Mouse (Mus musculus): ENCODE data around the gene Pnpla2.
"Not testable (repeated sequence)": the region's sequence is repeated elsewhere in the genome, so short reads cannot be mapped to it uniquely, and the experiment has no call there.

The Pnpla2 gene

DNA sequence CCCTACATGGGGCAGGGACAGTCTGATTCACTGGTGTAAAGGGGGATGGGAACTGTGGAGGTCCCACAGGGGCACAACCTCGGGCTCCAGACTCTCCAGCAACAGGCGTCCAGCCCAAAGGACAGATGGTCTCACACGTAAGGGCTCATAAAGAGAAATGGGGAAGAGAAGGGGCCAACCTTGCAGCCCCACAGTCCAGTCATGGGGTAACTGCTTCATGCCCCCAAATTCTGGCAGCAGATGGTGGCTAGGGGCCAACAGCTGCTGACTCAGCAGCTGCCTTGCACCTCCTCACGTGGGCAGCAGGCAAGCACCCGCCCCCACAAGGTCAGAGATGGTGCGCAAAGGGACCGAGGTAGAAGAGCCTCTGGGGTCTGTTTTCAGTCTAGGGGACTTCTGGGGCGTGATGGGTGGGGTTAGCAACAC is 22.8 kb upstream of the Pnpla2 start:
- no peak for DNase-seq (ENCODE audit: low spot score)

DNA sequence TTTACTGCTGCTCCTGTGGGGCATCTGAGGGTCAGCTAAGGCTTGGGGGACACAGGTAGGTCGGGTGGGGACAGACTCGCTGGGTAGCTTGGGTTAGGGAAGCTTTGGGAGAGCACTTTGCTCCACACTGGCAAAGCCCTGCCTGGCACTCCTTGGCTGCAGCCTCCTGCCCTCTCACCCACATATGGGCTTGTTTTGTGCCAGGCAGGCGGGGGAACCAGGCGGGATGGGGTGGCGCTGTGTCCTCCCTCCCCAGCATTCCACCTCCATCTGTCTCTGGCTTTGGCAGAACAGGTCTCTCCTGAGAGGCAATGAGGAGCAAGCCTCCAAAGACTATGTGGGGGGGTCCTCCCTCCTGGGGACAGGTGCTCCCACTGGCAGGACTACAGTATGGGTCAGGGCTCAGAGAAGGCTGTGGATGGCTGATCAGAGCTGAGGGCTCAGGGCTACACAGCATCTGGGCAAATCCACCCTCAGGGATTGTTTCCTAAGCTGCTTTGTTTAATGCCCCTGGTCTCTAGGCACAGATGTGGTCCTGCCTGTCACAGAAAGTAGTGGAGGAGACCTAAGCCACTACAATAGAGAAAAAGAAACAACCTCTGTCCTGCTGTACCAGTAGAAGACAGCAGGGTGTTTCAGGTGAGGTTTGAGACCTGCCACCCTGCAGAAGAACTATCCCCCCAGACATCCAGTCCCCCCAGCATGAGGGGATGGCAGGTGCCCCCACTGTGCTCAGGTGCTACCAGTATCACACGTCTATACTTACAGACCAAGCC is 22.1 kb upstream of the Pnpla2 start:
- DNase-seq (ENCODE audit: low spot score) = no peak

- DNase-seq (ENCODE audit: low spot score) = no peak
These were observed 21.2 kb upstream of the Pnpla2 start for GRCm38 (mm10) chr7:141433517-141434400.

- peak; percentile 68 for DNase-seq (ENCODE audit: low spot score)
These were observed 20.5 kb upstream of the Pnpla2 start for GRCm38 (mm10) chr7:141434464-141434863.

- DNase-seq (ENCODE audit: low spot score) = peak; percentile 49
These were observed 19.7 kb upstream of the Pnpla2 start for GRCm38 (mm10) chr7:141435129-141435855.

GRCm38 (mm10) chr7:141435856-141436522 is 19.0 kb upstream of the Pnpla2 start:
- no peak for DNase-seq (ENCODE audit: low spot score)

- no peak for DNase-seq (ENCODE audit: low spot score)
These were observed 18.5 kb upstream of the Pnpla2 start for GRCm38 (mm10) chr7:141436523-141436892.

DNA sequence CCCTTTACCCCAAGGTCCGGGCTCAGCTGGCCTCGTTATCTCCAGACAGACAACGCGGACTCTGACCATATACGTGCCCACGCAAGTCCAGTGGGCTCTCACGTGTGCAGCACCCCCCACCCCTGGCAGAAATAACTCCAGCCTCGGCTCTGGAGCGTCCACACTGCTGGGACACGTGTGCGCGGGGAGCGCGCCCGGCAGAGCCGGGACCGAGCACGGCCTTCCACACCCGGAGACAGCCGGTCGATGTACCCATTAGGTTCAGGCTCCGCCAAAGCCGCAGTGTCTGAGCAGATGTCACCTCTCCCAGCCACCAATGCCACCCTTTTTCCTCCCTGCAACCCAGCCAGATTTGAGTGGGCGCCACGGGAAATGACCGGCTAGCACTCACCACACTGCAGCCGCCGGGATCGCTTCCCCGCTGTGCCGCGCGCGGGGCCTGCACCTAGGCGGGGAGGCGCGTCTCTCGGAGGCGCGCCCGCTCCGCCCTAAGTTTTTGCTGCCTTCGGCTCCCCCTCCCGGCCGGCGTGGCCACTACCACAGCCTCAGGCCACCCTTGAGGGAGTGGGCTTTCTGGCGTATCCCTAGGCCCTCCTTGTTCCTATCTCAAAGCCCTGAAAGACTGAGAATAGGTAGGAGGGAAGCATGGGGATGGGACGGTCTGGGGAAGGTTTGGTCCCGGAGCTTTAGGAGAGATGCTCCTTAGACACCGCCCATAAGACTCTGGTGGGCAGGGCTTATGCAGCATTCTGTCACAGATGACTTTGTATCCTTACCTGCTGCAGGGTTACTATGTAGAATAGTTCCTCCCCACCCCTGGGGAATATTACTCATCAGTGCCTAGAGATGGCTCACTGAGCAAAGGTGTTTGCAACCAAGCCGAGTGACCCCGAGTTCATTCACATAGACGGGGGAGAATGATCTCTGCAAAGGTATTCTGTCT is 17.5 kb upstream of the Pnpla2 start, which contains the start of gene Slc25a22:
Gene Slc25a22 (minus strand): TSS at position 715 of the 943 bp plus-strand sequence.
- peak; percentile 85 for DNase-seq (ENCODE audit: low spot score)

DNA sequence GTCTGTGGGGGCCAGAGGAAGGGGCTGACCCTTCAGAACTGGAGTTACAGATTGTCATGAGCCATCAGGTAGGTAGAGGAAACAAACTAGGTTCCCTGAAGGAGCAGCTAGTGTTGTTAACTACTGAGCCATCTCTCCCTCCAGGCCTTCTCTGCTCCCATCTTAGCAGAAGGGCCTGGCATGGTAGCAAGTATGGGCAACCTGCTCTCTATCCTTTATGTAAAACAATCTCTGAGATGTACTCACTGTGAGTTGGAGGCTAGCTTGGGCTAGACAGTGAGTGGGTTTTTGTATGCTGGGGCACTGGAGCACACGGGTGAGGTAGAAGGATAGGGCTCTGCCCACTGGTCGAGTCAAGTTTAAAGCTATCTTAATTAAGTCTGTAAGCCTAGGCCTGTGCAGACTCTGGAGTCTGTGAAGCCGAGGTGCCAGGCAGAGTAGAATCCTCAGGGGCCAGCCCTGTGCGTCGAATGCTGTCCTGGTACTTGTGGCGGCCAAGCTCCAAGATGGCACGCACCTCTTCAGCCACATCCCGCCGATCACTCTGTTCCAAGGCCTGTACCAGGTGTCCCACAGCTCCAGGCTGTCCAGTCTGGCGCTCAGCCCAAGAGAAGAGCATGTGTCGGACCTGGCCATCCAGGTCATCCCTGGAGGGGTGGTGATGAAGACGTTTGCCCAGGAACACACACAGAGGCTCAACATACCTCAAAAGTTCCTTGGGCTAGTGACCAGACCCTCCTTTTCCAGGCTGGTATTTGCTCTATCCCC is 16.6 kb upstream of the Pnpla2 start:
- DNase-seq (ENCODE audit: low spot score) = no peak

DNA sequence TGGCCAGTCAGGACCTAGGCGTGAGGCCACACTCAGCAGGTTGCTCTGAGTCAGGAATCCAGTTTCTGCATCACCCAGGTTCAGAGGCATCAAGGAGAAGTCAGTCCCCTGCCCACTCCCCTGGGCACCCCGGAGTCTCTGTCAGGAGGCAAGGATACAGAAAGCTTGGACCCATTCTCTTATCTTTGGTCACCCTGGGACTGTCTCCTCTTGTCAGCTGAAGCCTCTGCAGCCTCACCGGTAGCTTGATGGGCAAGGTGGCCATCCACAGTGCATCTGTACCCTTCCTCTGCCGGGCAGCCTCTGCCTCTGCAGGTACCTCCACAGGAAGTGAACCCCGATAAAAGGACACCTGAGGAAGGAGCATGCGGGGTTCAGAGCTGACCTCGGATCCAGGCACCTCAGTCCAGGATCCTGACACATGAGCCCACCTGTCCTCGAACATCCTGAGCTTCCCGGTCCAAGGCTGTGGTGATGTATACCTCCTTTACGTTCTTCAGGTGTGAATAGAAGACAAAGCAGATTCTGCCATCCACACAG is 15.8 kb upstream of the Pnpla2 start:
- DNase-seq (ENCODE audit: low spot score) = no peak

DNA sequence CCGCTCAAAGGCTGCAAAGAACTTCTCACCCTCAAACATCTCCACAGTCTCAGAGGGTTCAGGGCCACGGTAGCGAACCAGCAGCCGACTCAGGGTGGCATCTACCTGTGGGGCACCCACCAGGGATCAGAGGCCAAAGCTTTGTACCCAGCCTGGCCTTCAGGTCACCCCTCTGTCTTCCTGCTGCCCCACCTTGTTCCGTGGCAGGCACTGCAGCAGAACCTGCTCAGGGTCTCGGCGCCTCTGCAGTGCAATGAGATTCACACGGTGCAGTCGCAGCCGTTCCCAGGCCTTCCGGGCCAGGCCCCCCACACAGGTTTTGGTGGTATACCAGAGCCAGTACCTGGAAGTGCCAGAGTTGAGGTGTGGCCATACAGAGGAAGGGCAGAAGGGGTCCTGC is 15.2 kb upstream of the Pnpla2 start:
- DNase-seq (ENCODE audit: low spot score) = no peak

DNA sequence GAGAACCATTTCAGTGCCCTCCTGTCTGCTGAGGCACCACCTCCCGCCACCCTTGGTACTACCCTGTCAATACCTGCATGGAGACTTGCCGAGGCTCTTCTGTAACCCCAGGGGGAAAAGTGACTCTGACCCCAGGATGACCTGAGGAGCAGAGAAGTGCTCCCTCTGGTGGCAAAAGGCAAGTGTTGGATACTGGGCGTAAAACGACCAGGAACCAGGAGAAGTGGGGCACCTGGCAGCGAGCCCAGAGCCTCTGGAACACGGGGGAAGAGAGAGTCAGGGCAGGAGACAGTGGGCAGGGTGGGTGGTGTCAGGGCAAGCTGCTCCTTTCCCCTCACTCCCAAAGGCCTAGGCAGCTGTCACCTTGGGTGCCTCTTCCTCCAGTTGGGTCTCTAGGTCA is 14.4 kb upstream of the Pnpla2 start:
- peak; percentile 73 for DNase-seq (ENCODE audit: low spot score)

GRCm38 (mm10) chr7:141441460-141441859 is 13.5 kb upstream of the Pnpla2 start:
- no peak for DNase-seq (ENCODE audit: low spot score)

DNA sequence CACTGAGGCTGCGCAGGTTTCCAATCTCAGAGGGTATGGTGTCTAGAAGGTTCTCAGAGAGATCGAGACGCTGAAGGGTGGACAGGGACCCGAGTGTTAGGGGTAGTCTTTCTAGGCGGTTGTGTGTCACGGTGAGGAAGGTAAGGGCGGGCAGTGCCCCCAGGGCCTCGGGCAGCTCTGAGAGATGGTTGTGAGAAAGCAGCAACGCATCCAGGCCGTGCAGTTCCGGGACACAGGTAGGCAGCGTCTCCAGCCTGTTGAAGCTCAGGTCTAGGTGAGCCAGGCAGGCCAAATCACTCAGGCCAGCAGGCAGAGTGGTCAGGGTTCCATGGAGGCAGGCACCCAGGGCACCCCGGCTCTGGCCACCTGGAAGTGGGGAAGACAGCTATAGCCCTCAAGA is 12.8 kb upstream of the Pnpla2 start:
- DNase-seq (ENCODE audit: low spot score) = no peak

DNA sequence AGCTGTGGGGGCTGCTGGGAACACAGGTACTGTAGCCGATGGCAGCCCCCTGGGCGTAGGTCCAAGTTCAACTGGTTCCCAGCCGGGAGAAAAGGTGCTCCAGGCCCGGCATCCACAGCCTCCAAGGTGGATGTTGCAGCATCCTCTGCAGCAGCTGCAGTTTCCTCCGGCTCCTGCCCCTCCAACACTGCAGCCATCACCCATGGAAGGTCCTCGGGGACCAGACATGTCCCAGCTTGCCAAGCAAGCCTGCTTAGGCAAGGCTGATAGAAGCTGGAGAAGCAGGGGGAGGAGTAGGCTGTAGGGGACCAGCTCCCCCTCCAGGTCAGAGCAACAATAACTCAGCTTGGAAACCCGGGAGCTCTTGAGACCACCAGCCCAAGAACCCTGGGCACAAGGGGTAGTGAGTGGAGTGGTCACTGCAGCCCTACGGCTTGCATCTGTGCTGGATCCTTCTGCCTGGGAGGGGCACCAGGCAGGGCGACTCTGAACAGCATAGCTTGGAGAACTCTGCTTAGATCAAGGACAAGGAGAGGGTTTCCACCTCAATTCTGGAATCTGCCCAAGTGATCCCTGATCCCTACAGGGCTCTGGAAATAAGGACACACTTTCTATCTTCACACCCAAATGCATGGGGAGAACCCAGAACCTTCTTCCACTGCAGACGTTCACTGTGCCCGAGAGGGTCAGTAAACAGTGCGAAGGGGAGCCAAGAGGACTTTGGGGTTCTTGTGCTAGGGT is 11.7 kb upstream of the Pnpla2 start:
- DNase-seq (ENCODE audit: low spot score) = peak; percentile 73

DNA sequence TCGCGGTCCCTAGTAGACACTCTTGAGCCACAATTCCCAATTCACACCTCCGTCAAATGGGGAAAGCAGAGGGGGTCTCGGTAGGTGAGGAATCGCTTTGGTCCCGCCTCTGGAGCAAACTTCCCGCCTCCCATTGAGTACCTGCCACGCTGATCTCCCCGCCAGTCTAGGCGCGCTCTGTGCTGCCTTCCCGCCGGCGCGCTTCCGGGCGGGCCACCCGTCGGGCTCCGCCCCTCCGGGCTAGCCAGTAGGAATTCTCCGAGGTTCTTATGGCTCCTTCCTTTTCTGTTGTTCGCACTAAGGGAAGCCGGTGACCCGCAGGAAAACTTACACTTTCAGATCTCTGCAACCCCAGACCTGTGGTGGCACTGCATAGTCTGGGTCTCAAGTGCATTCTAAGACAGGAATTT is 11.2 kb upstream of the Pnpla2 start, which contains the start of gene Pidd1:
Gene Pidd1 (minus strand): TSS at position 198 of the 410 bp plus-strand sequence.
- DNase-seq (ENCODE audit: low spot score) = peak; percentile 78

- not testable (repeated sequence) for DNase-seq (ENCODE audit: low spot score)
These were observed 8.6 kb upstream of the Pnpla2 start for GRCm38 (mm10) chr7:141446374-141446773.

GRCm38 (mm10) chr7:141447110-141447991 is 7.6 kb upstream of the Pnpla2 start, which contains the start of gene Rplp2:
Rplp2 (plus strand) TSS chr7:141447370.
- peak; percentile 94 for DNase-seq (ENCODE audit: low spot score)

Measured in retina, embryonic 14.5 days (tissue).